Mouse (Mus musculus): Measurements from ENCODE around the gene Cfdp1. TPM values are rescaled to one million over a fixed set of nuclear protein-coding genes. Genes with fewer than 3 reads are reported as not detected.

Cfdp1 gene
- polyA plus RNA-seq, 1 experiment from 2014 or later: 171 TPM

GRCm38 (mm10) chr8:111747866-111748649 lies 106.0 kb downstream of the Cfdp1 start:
- H3K36me3 ChIP-seq: no peaks in the 10 kb centered on the region
- no peak for DNase-seq (ENCODE audit: low spot score)
- no peak overlapping the region for H3K27ac ChIP-seq
- peaks cover 11% of the 10 kb centered on the region for H3K27me3 ChIP-seq (ENCODE audit: insufficient read depth, poor library complexity, severe bottlenecking)
- WGBS: 84% methylated on average over 8 of the region's 8 CpGs
- peaks cover 39% of the 10 kb centered on the region for H3K4me1 ChIP-seq (replicated peaks)
- no peaks in the 10 kb centered on the region for H3K9me3 ChIP-seq
- no peak overlapping the region for H3K4me3 ChIP-seq

- 84% methylated on average over 13 of the region's 13 CpGs for WGBS
- no peaks in the 10 kb centered on the region for H3K9me3 ChIP-seq
- no peaks in the 10 kb centered on the region for H3K36me3 ChIP-seq
- no peak overlapping the region; the same call in 1 of the 2 replicates for H3K27ac ChIP-seq
- DNase-seq (ENCODE audit: low spot score): no peak
- H3K4me3 ChIP-seq: no peak overlapping the region
- H3K4me1 ChIP-seq (replicated peaks): peaks cover 51% of the 10 kb centered on the region
- peaks cover 11% of the 10 kb centered on the region for H3K27me3 ChIP-seq (ENCODE audit: insufficient read depth, poor library complexity, severe bottlenecking)
Measured at GRCm38 (mm10) chr8:111746582-111747465, 107.3 kb downstream of the Cfdp1 start.

GRCm38 (mm10) chr8:111745591-111746418 lies 108.3 kb downstream of the Cfdp1 start:
- WGBS: 6% methylated on average over 23 of the region's 23 CpGs
- peak; percentile 69 for DNase-seq (ENCODE audit: low spot score)
- Histone ChIP-seq H3K36me3 (peaks cover 4% of the 10 kb centered on the region; the same call in 1 of the 2 replicates), H3K4me3 (peak overlapping the region; percentile 45), H3K27me3 (ENCODE audit: insufficient read depth, poor library complexity, severe bottlenecking) (peaks cover 11% of the 10 kb centered on the region), H3K4me1 (replicated peaks) (peaks cover 62% of the 10 kb centered on the region), H3K9me3 (no peaks in the 10 kb centered on the region), H3K27ac (peak overlapping the region; percentile 98)

GRCm38 (mm10) chr8:111745086-111745485 lies 109.0 kb downstream of the Cfdp1 start:
- peaks cover 66% of the 10 kb centered on the region for H3K4me1 ChIP-seq (replicated peaks)
- peak overlapping the region; percentile 45 for H3K4me3 ChIP-seq
- H3K27me3 ChIP-seq (ENCODE audit: insufficient read depth, poor library complexity, severe bottlenecking): peaks cover 11% of the 10 kb centered on the region
- 54% methylated on average over 5 of the region's 5 CpGs for WGBS
- no peak for DNase-seq (ENCODE audit: low spot score)
- H3K9me3 ChIP-seq: no peaks in the 10 kb centered on the region
- peak overlapping the region; percentile 98 for H3K27ac ChIP-seq
- H3K36me3 ChIP-seq: peaks cover 6% of the 10 kb centered on the region; the same call in 1 of the 2 replicates

- Histone ChIP-seq H3K9me3 (no peaks in the 10 kb centered on the region), H3K4me3 (peak within 1 kb of the TSS; percentile 94), H3K27ac (peak within 1 kb of the TSS; percentile 98), H3K36me3 (peaks cover 13% of the 10 kb centered on the region; the same call in 1 of the 2 replicates), H3K4me1 (replicated peaks) (peaks cover 76% of the 10 kb centered on the region), H3K27me3 (ENCODE audit: insufficient read depth, poor library complexity, severe bottlenecking) (peaks cover 11% of the 10 kb centered on the region)
- 10% methylated on average over 40 of the region's 40 CpGs for WGBS
- peak; percentile 91 for DNase-seq (ENCODE audit: low spot score)
Measured at GRCm38 (mm10) chr8:111743792-111744696, 110.0 kb downstream of the Cfdp1 start, which contains the start of gene Bcar1. Gene Bcar1, minus strand, starts transcription at chr8:111743809.

- H3K9me3 ChIP-seq: no peaks in the 10 kb centered on the region
- H3K4me1 ChIP-seq (replicated peaks): peaks cover 84% of the 10 kb centered on the region
- DNase-seq (ENCODE audit: low spot score): peak; percentile 59
- peaks cover 13% of the 10 kb centered on the region; the same call in 1 of the 2 replicates for H3K36me3 ChIP-seq
- H3K27me3 ChIP-seq (ENCODE audit: insufficient read depth, poor library complexity, severe bottlenecking): peaks cover 11% of the 10 kb centered on the region
- under 1% methylated on average over 44 of the region's 44 CpGs for WGBS
- peak overlapping the region; percentile 98 for H3K27ac ChIP-seq
- peak overlapping the region; percentile 94 for H3K4me3 ChIP-seq
Measured at GRCm38 (mm10) chr8:111743101-111743791, 110.8 kb downstream of the Cfdp1 start.

- 31% methylated on average over 11 of the region's 11 CpGs for WGBS
- H3K4me1 ChIP-seq (replicated peaks): peaks cover 92% of the 10 kb centered on the region
- H3K27ac ChIP-seq: peak overlapping the region; percentile 98
- no peak for DNase-seq (ENCODE audit: low spot score)
- peaks cover 11% of the 10 kb centered on the region for H3K27me3 ChIP-seq (ENCODE audit: insufficient read depth, poor library complexity, severe bottlenecking)
- peak overlapping the region; percentile 94 for H3K4me3 ChIP-seq
- H3K36me3 ChIP-seq: peaks cover 16% of the 10 kb centered on the region; the same call in 1 of the 2 replicates
- H3K9me3 ChIP-seq: no peaks in the 10 kb centered on the region
Measured at GRCm38 (mm10) chr8:111742261-111743037, 111.6 kb downstream of the Cfdp1 start.

GRCm38 (mm10) chr8:111741556-111741955 lies 112.5 kb downstream of the Cfdp1 start:
- H3K27ac ChIP-seq: peak overlapping the region; percentile 98
- peaks cover 98% of the 10 kb centered on the region for H3K4me1 ChIP-seq (replicated peaks)
- WGBS: 80% methylated on average over 6 of the region's 6 CpGs

GRCm38 (mm10) chr8:111740994-111741393 lies 113.1 kb downstream of the Cfdp1 start:
- WGBS: 88% methylated on average over 8 of the region's 8 CpGs
- peak overlapping the region; percentile 94; the same call in 1 of the 2 replicates for H3K4me3 ChIP-seq
- H3K36me3 ChIP-seq: peaks cover 22% of the 10 kb centered on the region; the same call in 1 of the 2 replicates
- peaks cover 98% of the 10 kb centered on the region for H3K4me1 ChIP-seq (replicated peaks)
- H3K9me3 ChIP-seq: no peaks in the 10 kb centered on the region
- no peak for DNase-seq (ENCODE audit: low spot score)
- peak overlapping the region; percentile 75; the same call in 1 of the 2 replicates for H3K27ac ChIP-seq
- peaks cover 8% of the 10 kb centered on the region for H3K27me3 ChIP-seq (ENCODE audit: insufficient read depth, poor library complexity, severe bottlenecking)

More at GRCm38 (mm10) chr8:111741556-111741955, 112.5 kb downstream of the Cfdp1 start:
- H3K9me3 ChIP-seq: no peaks in the 10 kb centered on the region
- DNase-seq (ENCODE audit: low spot score): no peak
- peak overlapping the region; percentile 94 for H3K4me3 ChIP-seq
- peaks cover 22% of the 10 kb centered on the region; the same call in 1 of the 2 replicates for H3K36me3 ChIP-seq
- peaks cover 8% of the 10 kb centered on the region for H3K27me3 ChIP-seq (ENCODE audit: insufficient read depth, poor library complexity, severe bottlenecking)

GRCm38 (mm10) chr8:111740301-111740711 lies 113.8 kb downstream of the Cfdp1 start:
- Histone ChIP-seq H3K36me3 (peaks cover 26% of the 10 kb centered on the region; the same call in 1 of the 2 replicates), H3K4me3 (peak overlapping the region; percentile 94; the same call in 1 of the 2 replicates), H3K9me3 (no peaks in the 10 kb centered on the region), H3K27me3 (ENCODE audit: insufficient read depth, poor library complexity, severe bottlenecking) (peaks cover 8% of the 10 kb centered on the region), H3K27ac (peak overlapping the region; percentile 75), H3K4me1 (replicated peaks) (peaks cover 98% of the 10 kb centered on the region)
- no peak for DNase-seq (ENCODE audit: low spot score)
- WGBS: 71% methylated on average over 7 of the region's 7 CpGs
